Mouse (Mus musculus) cerebellum, adult 2 months (tissue): ENCODE results near the gene Pik3r2. TPM values are rescaled to one million over a fixed set of nuclear protein-coding genes. Genes with fewer than 3 reads are reported as not detected.

Source experiments
- DNase-seq, 2 experiments: peaks; one replicate each; pipeline ENCODE4 v3.0.0; 2021
- H3K27ac ChIP-seq: fragments of 200-500 bp; 2 replicates; pipeline ENCODE4 v1.5.1; 2012; ENCODE audit warnings: low read length, control low read depth, inconsistent platforms; ENCODE audit not compliant: insufficient read depth
- H3K27me3 ChIP-seq: fragments of 200-500 bp; 2 replicates; pipeline ENCODE4 v1.6.1; 2012; ENCODE audit warnings: inconsistent platforms, mild to moderate bottlenecking, low read length, moderate library complexity; ENCODE audit not compliant: control insufficient read depth, insufficient read depth
- H3K4me1 ChIP-seq: fragments of 200-500 bp; 2 replicates; pipeline ENCODE4 v1.6.1; 2011; ENCODE audit warnings: low read length; ENCODE audit not compliant: control insufficient read depth, insufficient read depth
- H3K4me3 ChIP-seq: fragments of 200-500 bp; replicated peaks from 2 replicates; pipeline ENCODE3; 2011; ENCODE audit warnings: mild to moderate bottlenecking, low read depth, low read length, control low read depth; ENCODE audit not compliant: insufficient read depth
- CTCF ChIP-seq: fragments of 200-500 bp; IDR thresholded peaks from 2 replicates; pipeline ENCODE4 v1.5.1; 2011; ENCODE audit warnings: low read depth, mild to moderate bottlenecking, control low read depth, low read length, moderate library complexity, borderline replicate concordance; ENCODE audit not compliant: insufficient read depth
- POLR2A ChIP-seq: fragments of 200-500 bp; IDR thresholded peaks from 2 replicates; pipeline ENCODE4 v1.6.1; 2011; ENCODE audit warnings: low read length, control low read depth, borderline replicate concordance; ENCODE audit not compliant: insufficient read depth
- WGBS: fragments of 180-500 bp; shearing (Covaris S2); methylation state at CpG from one replicate; pipeline ENCODE4 v1.1.7; 2018; 5-methylcytosine and 5-hydroxymethylcytosine counted together
- polyA plus RNA-seq: library from polyadenylated mRNA; depleted of rRNA; stranded (reverse); fragments of >200 nt; gene quantifications from 2 replicates; pipeline ENCODE4 v1.2.3, GENCODE M21; 2012; rRNA removed

Gene Pik3r2
- polyA plus RNA-seq, 1 experiment, result 150 TPM

- H3K27ac ChIP-seq, result no peak within 1 kb of the TSS
- TF ChIP-seq POLR2A (no peak), CTCF (no peak)
- no peaks in the 10 kb centered on the region for H3K27me3 ChIP-seq
- no peaks in the 10 kb centered on the region for H3K4me1 ChIP-seq
- WGBS, result 63% methylated on average over 7 of the region's 7 CpGs
- H3K4me3 ChIP-seq, result no peak within 1 kb of the TSS
- DNase-seq, result no peak
These were observed 52.9 kb downstream of the Pik3r2 start, which contains the start of gene Pde4c for GRCm38 (mm10) chr8:70723486-70724210. Gene Pde4c (plus strand): TSS chr8:70723720.

GRCm38 (mm10) chr8:70721601-70722000 is 54.9 kb downstream of the Pik3r2 start:
- H3K4me1 ChIP-seq, result no peaks in the 10 kb centered on the region; the same call in 1 of the 2 replicates
- no peak overlapping the region for H3K4me3 ChIP-seq
- DNase-seq, result no peak
- H3K27ac ChIP-seq, result no peak overlapping the region
- TF ChIP-seq POLR2A (no peak), CTCF (no peak)
- WGBS, result 84% methylated on average over 8 of the region's 8 CpGs
- H3K27me3 ChIP-seq, result no peaks in the 10 kb centered on the region

GRCm38 (mm10) chr8:70720739-70721138 is 55.8 kb downstream of the Pik3r2 start:
- H3K27me3 ChIP-seq, result no peaks in the 10 kb centered on the region
- no peaks in the 10 kb centered on the region; the same call in 1 of the 2 replicates for H3K4me1 ChIP-seq
- peak; percentile 72 to 90 for DNase-seq
- TF ChIP-seq POLR2A (no peak), CTCF (peak; percentile 97)
- H3K27ac ChIP-seq, result no peak overlapping the region
- no peak overlapping the region for H3K4me3 ChIP-seq
- 2% methylated on average over 3 of the region's 3 CpGs for WGBS

- H3K27me3 ChIP-seq, result no peaks in the 10 kb centered on the region
- H3K4me1 ChIP-seq, result no peaks in the 10 kb centered on the region; the same call in 1 of the 2 replicates
- no peak overlapping the region for H3K27ac ChIP-seq
- no peak for TF ChIP-seq POLR2A
- TF ChIP-seq CTCF, result no peak
- DNase-seq, result peak in 1 of 2 experiments; percentile 13
- no peak overlapping the region for H3K4me3 ChIP-seq
- WGBS, result 58% methylated on average over 9 of the region's 9 CpGs
These were observed 56.7 kb downstream of the Pik3r2 start for GRCm38 (mm10) chr8:70719796-70720270.

GRCm38 (mm10) chr8:70718297-70718696 is 58.2 kb downstream of the Pik3r2 start, which contains the start of gene Gm3336:
Gene Gm3336 (plus strand): TSS chr8:70718543.
- Histone ChIP-seq H3K4me1 (no peaks in the 10 kb centered on the region; the same call in 1 of the 2 replicates), H3K27me3 (no peaks in the 10 kb centered on the region), H3K27ac (no peak within 1 kb of the TSS), H3K4me3 (no peak within 1 kb of the TSS)
- TF ChIP-seq CTCF, result peak; percentile 85
- TF ChIP-seq POLR2A, result no peak
- 1% methylated on average over 19 of the region's 19 CpGs for WGBS
- peak; percentile 74 to 82 for DNase-seq

Other genes starting within 250 kb of the Pik3r2 start
- gene Fkbp8, start 249.0 kb downstream of the Pik3r2 start, polyA plus RNA-seq, result 531 and 552 TPM in 2 replicates
- 63.4 and 65.9 TPM in 2 replicates for gene Kxd1, start 248.8 kb downstream of the Pik3r2 start, polyA plus RNA-seq
- 27.9 and 29.1 TPM in 2 replicates for gene Ell, start 237.3 kb downstream of the Pik3r2 start, polyA plus RNA-seq
- gene Isyna1, start 182.3 kb downstream of the Pik3r2 start, polyA plus RNA-seq, result 55.3 and 61.4 TPM in 2 replicates
- 172 and 181 TPM in 2 replicates for gene Ssbp4, start 167.8 kb downstream of the Pik3r2 start, polyA plus RNA-seq
- 0.30 and 0.33 TPM in 2 replicates for gene Lrrc25, start 160.6 kb downstream of the Pik3r2 start, polyA plus RNA-seq
- gene Gdf15, start 144.3 kb downstream of the Pik3r2 start, polyA plus RNA-seq, result 0.28 and 0.51 TPM in 2 replicates
- gene Pgpep1, start 116.3 kb downstream of the Pik3r2 start, polyA plus RNA-seq, result 28.3 and 32.5 TPM in 2 replicates
- 113 and 117 TPM in 2 replicates for gene Lsm4, start 103.5 kb downstream of the Pik3r2 start, polyA plus RNA-seq
- gene Jund, start 77.8 kb downstream of the Pik3r2 start, polyA plus RNA-seq, result 252 and 274 TPM in 2 replicates
- gene Iqcn, start 73.3 kb downstream of the Pik3r2 start, polyA plus RNA-seq, result 0.08 and 0.11 TPM in 2 replicates
- 0.13 TPM in 1 of 2 replicates, not detected in the other for gene Gm3336, start 58.2 kb downstream of the Pik3r2 start, polyA plus RNA-seq
- 2.5 and 3.0 TPM in 2 replicates for gene Pde4c, start 53.0 kb downstream of the Pik3r2 start, polyA plus RNA-seq
- 1,156 and 1,176 TPM in 2 replicates for gene Rab3a, start 22.0 kb downstream of the Pik3r2 start, polyA plus RNA-seq
- 81.1 and 83.4 TPM in 2 replicates for gene Mpv17l2, start 15.8 kb downstream of the Pik3r2 start, polyA plus RNA-seq
- gene Mast3, start 28.3 kb upstream of the Pik3r2 start, polyA plus RNA-seq, result 69.5 and 70.4 TPM in 2 replicates
- gene Il12rb1, start 31.7 kb upstream of the Pik3r2 start, polyA plus RNA-seq, result 1.8 and 1.9 TPM in 2 replicates
- gene Arrdc2, start 63.0 kb upstream of the Pik3r2 start, polyA plus RNA-seq, result 33.1 and 34.0 TPM in 2 replicates
- gene Kcnn1, start 86.5 kb upstream of the Pik3r2 start, polyA plus RNA-seq, result 19.4 and 22.1 TPM in 2 replicates
- 123 and 145 TPM in 2 replicates for gene Ccdc124, start 97.2 kb upstream of the Pik3r2 start, polyA plus RNA-seq
- 6.7 and 6.9 TPM in 2 replicates for gene Slc5a5, start 116.0 kb upstream of the Pik3r2 start, polyA plus RNA-seq
- gene Rpl18a, start 120.7 kb upstream of the Pik3r2 start, polyA plus RNA-seq, result 1,458 and 1,510 TPM in 2 replicates
- 53.4 and 53.7 TPM in 2 replicates for gene Map1s, start 129.2 kb upstream of the Pik3r2 start, polyA plus RNA-seq